9 mouse cellular contexts compared by ENCODE assay signal in genomic region chr2:158556225-158556624, GRCm38 (mm10). TPM values are rescaled to one million over a fixed set of nuclear protein-coding genes. Genes with fewer than 3 reads are reported as not detected.
DNase-seq lines count a peak whose midpoint lies in the region; ATAC-seq and TF ChIP-seq lines count a peak whose summit lies in the region.
"Had no signal": no experiment of that assay in that cellular context is flagged by ENCODE, and none has a peak within 500 bp of the region (broad histone marks: within the 10 kb centered on the region; RNA-seq: fewer than 3 reads in every experiment).

No protein-coding gene starts in this region.

- H3K27ac ChIP-seq in embryonic facial prominence, embryonic 12.5 days: no peak overlapping the region
- H3K27ac ChIP-seq in kidney, embryonic 14.5 days (ENCODE audit: low read depth, low read length): no peak overlapping the region
- no peak overlapping the region for H3K27ac ChIP-seq in limb, embryonic 15.5 days
- H3K27ac ChIP-seq in midbrain, postnatal 0 days (ENCODE audit: low read depth, low read length): peak overlapping the region; percentile 18; the same call in 1 of the 2 replicates

- H3K4me2 ChIP-seq in embryonic facial prominence, embryonic 12.5 days (replicated peaks): peak overlapping the region; percentile 48
- H3K4me2 ChIP-seq in kidney, embryonic 14.5 days (replicated peaks; ENCODE audit: low read depth, low read length): peak overlapping the region; percentile 38
- peak overlapping the region; percentile 28 for H3K4me2 ChIP-seq in limb, embryonic 15.5 days
- peak overlapping the region; percentile 53 for H3K4me2 ChIP-seq in midbrain, postnatal 0 days (ENCODE audit: low read depth, low read length, poor library complexity, severe bottlenecking)

- peak; percentile 44 for DNase-seq in ovary, postnatal 10 days (ENCODE audit: low spot score)
- no peak for DNase-seq in ovary, adult 18-20 months (ENCODE audit: low spot score)
- peak; percentile 18 to 50 for DNase-seq in heart, adult 9 months (ENCODE audit: low spot score in 2 of 2)
- DNase-seq in midbrain, postnatal 0 days (ENCODE audit: low spot score): peak; percentile 78
- peak; percentile 60 to 89 for DNase-seq in spleen, postnatal 4 days (ENCODE audit: low spot score in 2 of 2)

- H3K4me1 ChIP-seq in embryonic facial prominence, embryonic 12.5 days: peaks cover 14% of the 10 kb centered on the region
- peaks cover 8% of the 10 kb centered on the region; the same call in 1 of the 2 replicates for H3K4me1 ChIP-seq in kidney, embryonic 14.5 days (ENCODE audit: control insufficient read depth, insufficient read depth, low read length)
- peaks cover 7% of the 10 kb centered on the region for H3K4me1 ChIP-seq in limb, embryonic 15.5 days
- peaks cover 10% of the 10 kb centered on the region; the same call in 1 of the 2 replicates for H3K4me1 ChIP-seq in midbrain, postnatal 0 days (ENCODE audit: insufficient read depth, low read length)

- peak; percentile 90 for TF ChIP-seq CTCF in midbrain, postnatal 0 days (IDR thresholded peaks at IDR 0.05)

- H3K9me3 ChIP-seq in embryonic facial prominence, embryonic 12.5 days: 0 out of 2 replicates have a peak, but pooled peaks cover 2% of the 10 kb centered on the region
- no peaks in the 10 kb centered on the region for H3K9me3 ChIP-seq in kidney, embryonic 14.5 days (ENCODE audit: control insufficient read depth, low read length)
- H3K9me3 ChIP-seq in limb, embryonic 15.5 days: no peaks in the 10 kb centered on the region
- no peaks in the 10 kb centered on the region for H3K9me3 ChIP-seq in midbrain, postnatal 0 days (ENCODE audit: low read length)

- no peak overlapping the region for H3K9ac ChIP-seq in embryonic facial prominence, embryonic 12.5 days
- H3K9ac ChIP-seq in kidney, embryonic 14.5 days (ENCODE audit: low read depth, low read length): no peak overlapping the region
- H3K9ac ChIP-seq in limb, embryonic 15.5 days: no peak overlapping the region
- H3K9ac ChIP-seq in midbrain, postnatal 0 days (replicated peaks; ENCODE audit: low read length, poor library complexity, severe bottlenecking): 0 out of 2 replicates have a peak overlapping the region, but pooled peaks have one; percentile 24

- H3K4me3 ChIP-seq in embryonic facial prominence, embryonic 12.5 days: peak overlapping the region; percentile 21; the same call in 1 of the 2 replicates
- H3K4me3 ChIP-seq in kidney, embryonic 14.5 days (ENCODE audit: low read length): peak overlapping the region; percentile 19; the same call in 1 of the 2 replicates
- H3K4me3 ChIP-seq in limb, embryonic 15.5 days: peak overlapping the region; percentile 7; the same call in 1 of the 2 replicates
- H3K4me3 ChIP-seq in midbrain, postnatal 0 days (ENCODE audit: low read depth, low read length): peak overlapping the region; percentile 28

- no peaks in the 10 kb centered on the region for H3K36me3 ChIP-seq in embryonic facial prominence, embryonic 12.5 days
- no peaks in the 10 kb centered on the region for H3K36me3 ChIP-seq in kidney, embryonic 14.5 days (ENCODE audit: control insufficient read depth, insufficient read depth, low read length)
- H3K36me3 ChIP-seq in limb, embryonic 15.5 days: no peaks in the 10 kb centered on the region
- no peaks in the 10 kb centered on the region for H3K36me3 ChIP-seq in midbrain, postnatal 0 days (ENCODE audit: insufficient read depth, low read length)

- peaks cover 49% of the 10 kb centered on the region for H3K27me3 ChIP-seq in embryonic facial prominence, embryonic 12.5 days
- H3K27me3 ChIP-seq in kidney, embryonic 14.5 days (ENCODE audit: control insufficient read depth, insufficient read depth, low read length): peaks cover 22% of the 10 kb centered on the region
- peaks cover 53% of the 10 kb centered on the region for H3K27me3 ChIP-seq in limb, embryonic 15.5 days
- H3K27me3 ChIP-seq in midbrain, postnatal 0 days (ENCODE audit: insufficient read depth, low read length): no peaks in the 10 kb centered on the region

- 0% methylated on average over 20 of the region's 20 CpGs for WGBS in embryonic facial prominence, embryonic 12.5 days
- WGBS in kidney, embryonic 14.5 days: under 1% methylated on average over 19 of the region's 20 CpGs
- under 1% methylated on average over 17 of the region's 20 CpGs for WGBS in limb, embryonic 15.5 days
- 2% methylated on average over 20 of the region's 20 CpGs for WGBS in midbrain, postnatal 0 days

- no peak for ATAC-seq in embryonic facial prominence, embryonic 12.5 days (ENCODE audit: insufficient number of reproducible peaks, insufficient read depth, low FRiP score, low TSS enrichment)
- ATAC-seq in kidney, embryonic 14.5 days (ENCODE audit: low FRiP score, low TSS enrichment): peak; percentile 26; the same call in 1 of the 2 replicates
- no peak for ATAC-seq in limb, embryonic 15.5 days (ENCODE audit: insufficient number of reproducible peaks, low FRiP score, low TSS enrichment, low read depth)
- ATAC-seq in midbrain, postnatal 0 days (ENCODE audit: low FRiP score): peak; percentile 44; the same call in 1 of the 2 replicates

RNA-seq across cellular contexts. Expression of gene Arhgap40, which starts 43.6 kb away (rescaled TPM):
- 0.18 and 0.26 TPM in 2 replicates for polyA plus RNA-seq in embryonic facial prominence, embryonic 12.5 days (2016; fragmentation: Nextera tagmentation; extraction: Ambion mirVana)
- 0.24 TPM in 1 of 2 replicates, not detected in the other for polyA plus RNA-seq in kidney, embryonic 14.5 days (2014; fragmentation: Nextera tagmentation; extraction: Ambion mirVana)
- 9.4 and 9.5 TPM in 2 replicates for polyA plus RNA-seq in limb, embryonic 15.5 days (2015; fragmentation: Nextera tagmentation; extraction: Ambion mirVana)
- total RNA-seq in midbrain, postnatal 0 days (2014; rRNA removed): 0.55 and 0.90 TPM in 2 replicates
- 0.65 and 1.4 TPM in 2 replicates for polyA plus RNA-seq in midbrain, postnatal 0 days (2015; fragmentation: Nextera tagmentation; extraction: Ambion mirVana)
- polyA plus RNA-seq: C2C12 had no signal

RNA-seq across cellular contexts. Expression of gene Adig, which starts 53.8 kb away (rescaled TPM):
- not detected in 2 replicates for polyA plus RNA-seq in embryonic facial prominence, embryonic 12.5 days (2016; fragmentation: Nextera tagmentation; extraction: Ambion mirVana)
- not detected in 2 replicates for polyA plus RNA-seq in kidney, embryonic 14.5 days (2014; fragmentation: Nextera tagmentation; extraction: Ambion mirVana)
- polyA plus RNA-seq in limb, embryonic 15.5 days (2015; fragmentation: Nextera tagmentation; extraction: Ambion mirVana): 3.4 and 5.8 TPM in 2 replicates
- not detected in 2 replicates for total RNA-seq in midbrain, postnatal 0 days (2014; rRNA removed)
- not detected in 2 replicates for polyA plus RNA-seq in midbrain, postnatal 0 days (2015; fragmentation: Nextera tagmentation; extraction: Ambion mirVana)

RNA-seq across cellular contexts. Expression of gene Slc32a1, which starts 54.3 kb away (rescaled TPM):
- not detected in 2 replicates for polyA plus RNA-seq in embryonic facial prominence, embryonic 12.5 days (2016; fragmentation: Nextera tagmentation; extraction: Ambion mirVana)
- 0.09 and 0.16 TPM in 2 replicates for polyA plus RNA-seq in kidney, embryonic 14.5 days (2014; fragmentation: Nextera tagmentation; extraction: Ambion mirVana)
- not detected in 2 replicates for polyA plus RNA-seq in limb, embryonic 15.5 days (2015; fragmentation: Nextera tagmentation; extraction: Ambion mirVana)
- 53.9 and 63.6 TPM in 2 replicates for total RNA-seq in midbrain, postnatal 0 days (2014; rRNA removed)
- 14.3 and 14.4 TPM in 2 replicates for polyA plus RNA-seq in midbrain, postnatal 0 days (2015; fragmentation: Nextera tagmentation; extraction: Ambion mirVana)

Comparison
In these comparisons a context has a peak if more than half of its experiments do, and no peak if none do; other contexts are left out.
1. ATAC-seq: peak in kidney, embryonic 14.5 days (single experiment) and midbrain, postnatal 0 days (single experiment); none in embryonic facial prominence, embryonic 12.5 days (single experiment) and limb, embryonic 15.5 days (single experiment).
2. RNA of gene Slc32a1, which starts 54.3 kb away (polyA plus RNA-seq): 14.3 to 14.4 TPM in midbrain, postnatal 0 days; 0.09 to 0.16 TPM in kidney, embryonic 14.5 days, not detected in embryonic facial prominence, embryonic 12.5 days and not detected in limb, embryonic 15.5 days; every median in the first group is over 10 times any median in the second.
3. Peak in every context shown above with its lines, with median percentiles within 50 percentile points of each other: H3K4me2 ChIP-seq and H3K4me3 ChIP-seq.